Mouse (Mus musculus) testis, adult 2 months (tissue): ENCODE measurements around the gene Fbll1.
A peak's percentile ranks its signal among the peaks of the same experiment; 100 is the strongest.

Source experiments
- CTCF ChIP-seq: fragments of 200-500 bp; IDR thresholded peaks from 2 replicates; pipeline ENCODE4 v1.5.1; 2012; ENCODE audit warnings: low read depth, mild to moderate bottlenecking, inconsistent platforms, low read length, moderate library complexity; ENCODE audit not compliant: control insufficient read depth, insufficient read depth, insufficient replicate concordance
- POLR2A ChIP-seq: fragments of 200-500 bp; IDR thresholded peaks from 2 replicates; pipeline ENCODE4 v1.6.1; 2012; ENCODE audit warnings: low read depth, mild to moderate bottlenecking, inconsistent platforms, low read length, moderate library complexity; ENCODE audit not compliant: control insufficient read depth

DNA sequence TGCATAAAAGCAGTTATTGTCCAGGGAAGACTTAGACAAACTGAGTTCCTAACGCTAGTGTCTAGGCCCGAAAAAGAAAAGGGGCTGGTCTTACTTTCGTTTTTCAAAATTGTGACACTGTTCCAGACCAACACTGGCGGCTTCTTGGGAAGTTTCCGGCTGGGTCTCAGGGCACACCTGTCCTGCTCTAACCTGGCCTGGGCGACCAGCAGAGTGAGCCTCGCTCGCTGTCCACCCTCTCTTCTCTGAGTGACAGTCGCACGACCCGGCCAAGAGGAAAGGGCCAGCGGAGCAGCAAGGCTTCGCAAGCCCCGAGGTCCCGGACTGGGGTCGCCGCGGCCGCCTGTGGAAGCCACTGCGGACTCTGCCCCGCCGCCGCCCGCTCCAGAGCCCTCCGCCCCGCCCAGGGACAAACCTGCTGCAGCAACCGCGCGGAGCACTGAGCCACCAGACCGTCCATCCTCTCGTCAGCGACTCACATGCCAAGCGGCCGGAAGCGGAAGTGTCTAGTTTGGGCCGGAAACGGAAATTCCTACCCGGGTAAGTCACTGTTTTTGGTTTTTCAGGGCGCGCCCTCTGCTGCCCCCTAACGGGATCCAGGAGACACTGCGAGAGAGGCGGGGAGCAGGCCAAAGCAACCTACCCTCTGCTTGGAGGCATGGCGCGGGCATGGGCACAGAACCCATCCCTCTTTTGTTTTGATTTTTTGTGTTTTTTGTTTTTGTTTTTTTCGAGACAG is 35.5 kb upstream of the Fbll1 start, which contains the start of gene Rars:
- TF ChIP-seq CTCF, result peak; percentile 92
- TF ChIP-seq POLR2A, result peak; percentile 78
